In the genomic region with DNA sequence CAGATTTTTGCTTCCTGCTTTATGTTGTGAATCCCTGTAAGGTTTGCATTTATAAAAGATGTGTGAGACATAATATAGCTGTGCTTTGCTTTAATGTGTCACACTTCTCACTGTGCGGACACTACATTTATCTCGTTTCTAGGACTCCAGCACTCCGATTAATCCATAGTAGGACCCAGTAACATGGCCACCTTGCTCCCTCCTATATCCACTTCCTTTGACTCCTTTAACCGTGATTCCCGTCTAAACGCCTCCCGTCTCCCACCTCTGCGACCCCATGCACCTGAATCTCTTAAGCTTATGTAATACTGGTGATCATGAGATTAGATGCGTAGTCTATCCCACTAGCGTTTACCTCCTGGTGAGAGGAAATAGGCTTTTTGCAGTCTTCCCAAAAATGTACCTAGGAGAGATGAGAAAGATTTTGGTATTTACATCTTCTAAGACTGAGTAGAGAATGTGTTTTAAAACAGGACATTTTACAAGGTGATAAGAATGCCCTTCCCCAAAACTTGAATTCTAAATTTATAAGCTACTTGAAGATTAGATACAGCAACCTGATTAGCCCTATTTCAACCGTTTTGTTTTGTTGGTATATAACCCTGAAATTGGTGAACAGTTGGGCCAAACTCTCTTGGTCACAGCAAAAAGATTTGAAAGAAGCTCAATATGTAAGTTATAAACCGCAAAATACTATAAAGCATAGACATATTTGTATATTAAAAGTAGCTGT, we compare ENCODE assay signal across 9 mouse cellular contexts. TPM values are rescaled to one million over a fixed set of nuclear protein-coding genes. Genes with fewer than 3 reads are reported as not detected.
A peak's percentile ranks its signal among the peaks of the same experiment; 100 is the strongest.
DNase-seq lines count a peak whose midpoint lies in the region; ATAC-seq lines count a peak whose summit lies in the region.
"Had no signal": no experiment of that assay in that cellular context is flagged by ENCODE, and none has a peak within 500 bp of the region (broad histone marks: within the 10 kb centered on the region; RNA-seq: fewer than 3 reads in every experiment).

No protein-coding gene starts in this region.

- ATAC-seq in lung, embryonic 16.5 days (ENCODE audit: low read depth) = no peak
- no peak for ATAC-seq in embryonic facial prominence, embryonic 11.5 days (replicated peaks; ENCODE audit: insufficient number of reproducible peaks, low FRiP score, low TSS enrichment, low read depth)
- ATAC-seq in intestine, embryonic 14.5 days (replicated peaks; ENCODE audit: low FRiP score, low TSS enrichment, low read depth) = peak; percentile 0; the same call in 1 of the 2 replicates
- no peak for ATAC-seq in neural tube, embryonic 13.5 days (ENCODE audit: low read depth)
- ATAC-seq in activated CD4-positive, CD25-positive, alpha-beta regulatory T cell, adult 4 months = no peak
- ATAC-seq in CD4-positive, CD25-positive, alpha-beta regulatory T cell, adult 4 months = no peak

- peaks cover 21% of the 10 kb centered on the region for H3K4me1 ChIP-seq in lung, embryonic 16.5 days (replicated peaks; ENCODE audit: control insufficient read depth, insufficient read depth, low read length)
- peaks cover 6% of the 10 kb centered on the region for H3K4me1 ChIP-seq in embryonic facial prominence, embryonic 11.5 days (ENCODE audit: control insufficient read depth, insufficient read depth, low read length)
- peaks cover 26% of the 10 kb centered on the region for H3K4me1 ChIP-seq in intestine, embryonic 14.5 days (replicated peaks; ENCODE audit: control insufficient read depth, insufficient read depth, low read length)
- peaks cover 33% of the 10 kb centered on the region for H3K4me1 ChIP-seq in neural tube, embryonic 13.5 days (replicated peaks)

- no peaks in the 10 kb centered on the region for H3K27me3 ChIP-seq in lung, embryonic 16.5 days (ENCODE audit: control insufficient read depth, insufficient read depth, low read depth, low read length)
- H3K27me3 ChIP-seq in embryonic facial prominence, embryonic 11.5 days (ENCODE audit: control insufficient read depth, insufficient read depth, low read length) = no peaks in the 10 kb centered on the region
- no peaks in the 10 kb centered on the region for H3K27me3 ChIP-seq in intestine, embryonic 14.5 days (replicated peaks; ENCODE audit: control insufficient read depth, insufficient read depth, low read length)
- H3K27me3 ChIP-seq in neural tube, embryonic 13.5 days = no peaks in the 10 kb centered on the region

- no peak for DNase-seq in lung, postnatal 25 days (ENCODE audit: low spot score)
- peak; percentile 33 for DNase-seq in embryonic facial prominence, embryonic 11.5 days (ENCODE audit: low spot score)
- DNase-seq in intestine, embryonic 14.5 days (ENCODE audit: low spot score) = peak; percentile 67
- DNase-seq in left cerebral cortex, postnatal 14 days (ENCODE audit: low spot score in 2 of 2) = no peak

- peak overlapping the region; percentile 82 for H3K4me3 ChIP-seq in lung, embryonic 16.5 days (ENCODE audit: low read length)
- H3K4me3 ChIP-seq in embryonic facial prominence, embryonic 11.5 days (ENCODE audit: low read depth, low read length) = peak overlapping the region; percentile 95
- H3K4me3 ChIP-seq in intestine, embryonic 14.5 days (ENCODE audit: low read depth, low read length) = peak overlapping the region; percentile 95
- H3K4me3 ChIP-seq in neural tube, embryonic 13.5 days = peak overlapping the region; percentile 93

- no peaks in the 10 kb centered on the region for H3K9me3 ChIP-seq in lung, embryonic 16.5 days (ENCODE audit: control insufficient read depth, low read length)
- no peaks in the 10 kb centered on the region for H3K9me3 ChIP-seq in embryonic facial prominence, embryonic 11.5 days (replicated peaks; ENCODE audit: control insufficient read depth, low read length)
- H3K9me3 ChIP-seq in intestine, embryonic 14.5 days (ENCODE audit: control insufficient read depth, low read length) = no peaks in the 10 kb centered on the region
- H3K9me3 ChIP-seq in neural tube, embryonic 13.5 days = no peaks in the 10 kb centered on the region

- 11% methylated on average over 12 of the region's 12 CpGs for WGBS in lung, embryonic 16.5 days
- 12% methylated on average over 12 of the region's 12 CpGs for WGBS in embryonic facial prominence, embryonic 11.5 days
- WGBS in intestine, embryonic 14.5 days = 11% methylated on average over 12 of the region's 12 CpGs
- 11% methylated on average over 12 of the region's 12 CpGs for WGBS in neural tube, embryonic 13.5 days

- H3K27ac ChIP-seq in lung, embryonic 16.5 days (ENCODE audit: low read length) = peak overlapping the region; percentile 99
- peak overlapping the region; percentile 97 for H3K27ac ChIP-seq in embryonic facial prominence, embryonic 11.5 days (replicated peaks; ENCODE audit: low read depth, low read length)
- peak overlapping the region; percentile 97 for H3K27ac ChIP-seq in intestine, embryonic 14.5 days (ENCODE audit: low read depth)
- peak overlapping the region; percentile 95 for H3K27ac ChIP-seq in neural tube, embryonic 13.5 days (replicated peaks)

- intact Hi-C loops in left cerebral cortex, postnatal 14 days (cut with DNase I) = loop anchor here (5.0 kb wide), 3 partner anchors 42 to 297 kb away; a partner anchor contains a TSS

- peak overlapping the region; percentile 95 for H3K9ac ChIP-seq in lung, embryonic 16.5 days (ENCODE audit: low read length)
- H3K9ac ChIP-seq in embryonic facial prominence, embryonic 11.5 days (replicated peaks; ENCODE audit: low read length) = peak overlapping the region; percentile 94
- H3K9ac ChIP-seq in intestine, embryonic 14.5 days (ENCODE audit: low read length) = peak overlapping the region; percentile 90
- peak overlapping the region; percentile 86 for H3K9ac ChIP-seq in neural tube, embryonic 13.5 days

- peak overlapping the region; percentile 62 for H3K4me2 ChIP-seq in lung, embryonic 16.5 days (ENCODE audit: low read depth, low read length)
- H3K4me2 ChIP-seq in embryonic facial prominence, embryonic 11.5 days (ENCODE audit: low read depth, low read length) = peak overlapping the region; percentile 67
- peak overlapping the region; percentile 80 for H3K4me2 ChIP-seq in intestine, embryonic 14.5 days (ENCODE audit: low read length)
- H3K4me2 ChIP-seq in neural tube, embryonic 13.5 days = peak overlapping the region; percentile 78

- H3K36me3 ChIP-seq in lung, embryonic 16.5 days (ENCODE audit: control insufficient read depth, insufficient read depth, low read length) = peaks cover 14% of the 10 kb centered on the region
- peaks cover 5% of the 10 kb centered on the region for H3K36me3 ChIP-seq in embryonic facial prominence, embryonic 11.5 days (replicated peaks; ENCODE audit: control insufficient read depth, insufficient read depth, low read depth, low read length)
- H3K36me3 ChIP-seq in intestine, embryonic 14.5 days (ENCODE audit: control insufficient read depth, insufficient read depth, low read length) = peaks cover 20% of the 10 kb centered on the region
- peaks cover 14% of the 10 kb centered on the region for H3K36me3 ChIP-seq in neural tube, embryonic 13.5 days

RNA-seq across cellular contexts. Expression of a gene that starts 0.9 kb away (rescaled TPM):
- 13.8 and 15.7 TPM in 2 replicates for polyA plus RNA-seq in lung, embryonic 16.5 days (2015; fragmentation: Nextera tagmentation; extraction: Ambion mirVana)
- polyA plus RNA-seq in embryonic facial prominence, embryonic 11.5 days (2014; fragmentation: Nextera tagmentation; extraction: Ambion mirVana) = 19.0 and 20.6 TPM in 2 replicates
- 16.7 TPM in 2 replicates for polyA plus RNA-seq in intestine, embryonic 14.5 days (2014; fragmentation: Nextera tagmentation; extraction: Ambion mirVana)
- 8.4 TPM in 2 replicates for polyA plus RNA-seq in neural tube, embryonic 13.5 days (2015; fragmentation: Nextera tagmentation; extraction: Ambion mirVana)
- 10 to 100 TPM; 13.2 to 19.5 TPM for polyA plus RNA-seq in activated CD4-positive, CD25-positive, alpha-beta regulatory T cell, adult 4 months (2017; shearing (Covaris generic))
- 10 to 100 TPM; 11.6 to 19.8 TPM for polyA plus RNA-seq in CD4-positive, CD25-positive, alpha-beta regulatory T cell, adult 4 months (2017; shearing (Covaris generic))
- total RNA-seq in left cerebral cortex, postnatal 14 days (2021) = 10 to 100 TPM; 24.5 to 24.6 TPM

RNA-seq across cellular contexts. Expression of a gene that starts 43.3 kb away (rescaled TPM):
- 2.1 and 2.3 TPM in 2 replicates for polyA plus RNA-seq in lung, embryonic 16.5 days (2015; fragmentation: Nextera tagmentation; extraction: Ambion mirVana)
- polyA plus RNA-seq in embryonic facial prominence, embryonic 11.5 days (2014; fragmentation: Nextera tagmentation; extraction: Ambion mirVana) = 2.1 and 3.4 TPM in 2 replicates
- polyA plus RNA-seq in intestine, embryonic 14.5 days (2014; fragmentation: Nextera tagmentation; extraction: Ambion mirVana) = 3.7 and 4.0 TPM in 2 replicates
- 1.9 and 2.0 TPM in 2 replicates for polyA plus RNA-seq in neural tube, embryonic 13.5 days (2015; fragmentation: Nextera tagmentation; extraction: Ambion mirVana)
- 1 to 10 TPM in 1 of 2 experiments, under 1 TPM in 1; 0.57 to 2.6 TPM for polyA plus RNA-seq in activated CD4-positive, CD25-positive, alpha-beta regulatory T cell, adult 4 months (2017; shearing (Covaris generic))
- 1 to 10 TPM; 1.5 to 1.9 TPM for polyA plus RNA-seq in CD4-positive, CD25-positive, alpha-beta regulatory T cell, adult 4 months (2017; shearing (Covaris generic))
- 1 to 10 TPM; 2.4 to 2.7 TPM for total RNA-seq in left cerebral cortex, postnatal 14 days (2021)
- total RNA-seq: neutrophil, adult 5-6 weeks had no signal

RNA-seq across cellular contexts. Expression of a gene that starts 55.7 kb away (rescaled TPM):
- polyA plus RNA-seq in lung, embryonic 16.5 days (2015; fragmentation: Nextera tagmentation; extraction: Ambion mirVana) = 189 and 196 TPM in 2 replicates
- 186 and 191 TPM in 2 replicates for polyA plus RNA-seq in embryonic facial prominence, embryonic 11.5 days (2014; fragmentation: Nextera tagmentation; extraction: Ambion mirVana)
- polyA plus RNA-seq in intestine, embryonic 14.5 days (2014; fragmentation: Nextera tagmentation; extraction: Ambion mirVana) = 196 and 202 TPM in 2 replicates
- 220 and 227 TPM in 2 replicates for polyA plus RNA-seq in neural tube, embryonic 13.5 days (2015; fragmentation: Nextera tagmentation; extraction: Ambion mirVana)
- 100 to 1,000 TPM; 223 to 224 TPM for polyA plus RNA-seq in activated CD4-positive, CD25-positive, alpha-beta regulatory T cell, adult 4 months (2017; shearing (Covaris generic))
- 100 to 1,000 TPM; 178 to 209 TPM for polyA plus RNA-seq in CD4-positive, CD25-positive, alpha-beta regulatory T cell, adult 4 months (2017; shearing (Covaris generic))
- total RNA-seq in left cerebral cortex, postnatal 14 days (2021) = 10 to 100 TPM; 64.9 to 65.7 TPM

Comparison
In these comparisons a context has a peak if more than half of its experiments do, and no peak if none do; other contexts are left out.
1. DNase-seq: peak in embryonic facial prominence, embryonic 11.5 days (single experiment) and intestine, embryonic 14.5 days (single experiment); none in lung, postnatal 25 days (single experiment) and left cerebral cortex, postnatal 14 days (0 of 2).
2. Peak in every context shown above with its lines, with median percentiles within 50 percentile points of each other: H3K27ac ChIP-seq, H3K4me2 ChIP-seq, H3K4me3 ChIP-seq and H3K9ac ChIP-seq.